14 mouse cellular contexts compared by ENCODE assay signal in genomic region chr13:36283545-36284067, GRCm38 (mm10).
DNase-seq lines count a peak whose midpoint lies in the region; ATAC-seq and TF ChIP-seq lines count a peak whose summit lies in the region.
"Had no signal": no experiment of that assay in that cellular context is flagged by ENCODE, and none has a peak within 500 bp of the region (broad histone marks: within the 10 kb centered on the region; RNA-seq: fewer than 3 reads in every experiment).

No protein-coding gene starts in this region.

- WGBS in liver, adult 2 months = 85% methylated on average over 7 of the region's 7 CpGs
- 78% methylated on average over 7 of the region's 7 CpGs for WGBS in liver, embryonic 11.5 days
- WGBS in forebrain, embryonic 16.5 days = 5% methylated on average over 7 of the region's 7 CpGs
- 17% methylated on average over 7 of the region's 7 CpGs for WGBS in midbrain, embryonic 10.5 days
- WGBS in neural tube, embryonic 14.5 days = 22% methylated on average over 7 of the region's 7 CpGs

- no peaks in the 10 kb centered on the region for H3K4me1 ChIP-seq in liver, adult 2 months (ENCODE audit: control insufficient read depth, insufficient read depth, low read length)
- H3K4me1 ChIP-seq in liver, embryonic 11.5 days (replicated peaks; ENCODE audit: control insufficient read depth, insufficient read depth, low read length) = no peaks in the 10 kb centered on the region
- H3K4me1 ChIP-seq in forebrain, embryonic 16.5 days (replicated peaks; ENCODE audit: control insufficient read depth, insufficient read depth, low read length) = peaks cover 16% of the 10 kb centered on the region
- H3K4me1 ChIP-seq in midbrain, embryonic 10.5 days = peaks cover 36% of the 10 kb centered on the region
- H3K4me1 ChIP-seq in neural tube, embryonic 14.5 days (ENCODE audit: control insufficient read depth, insufficient read depth, low read length) = peaks cover 21% of the 10 kb centered on the region

- no peak for TF ChIP-seq POLR2A in liver, adult 2 months (IDR thresholded peaks at IDR 0.05; ENCODE audit: extremely low read depth, insufficient read depth, low read length)

- no peak overlapping the region for H3K4me2 ChIP-seq in liver, embryonic 11.5 days
- H3K4me2 ChIP-seq in forebrain, embryonic 16.5 days (ENCODE audit: low read length) = no peak overlapping the region
- peak overlapping the region; percentile 9; the same call in 1 of the 2 replicates for H3K4me2 ChIP-seq in neural tube, embryonic 14.5 days (ENCODE audit: low read depth, low read length)

- no peaks in the 10 kb centered on the region for H3K36me3 ChIP-seq in liver, adult 2 months (ENCODE audit: control insufficient read depth, insufficient read depth, low read length)
- no peaks in the 10 kb centered on the region for H3K36me3 ChIP-seq in liver, embryonic 11.5 days (ENCODE audit: control insufficient read depth, insufficient read depth, low read length)
- no peaks in the 10 kb centered on the region for H3K36me3 ChIP-seq in forebrain, embryonic 16.5 days (ENCODE audit: control insufficient read depth, insufficient read depth)
- H3K36me3 ChIP-seq in midbrain, embryonic 10.5 days = no peaks in the 10 kb centered on the region
- no peaks in the 10 kb centered on the region for H3K36me3 ChIP-seq in neural tube, embryonic 14.5 days (ENCODE audit: control insufficient read depth, insufficient read depth, low read length)

- H3K9me3 ChIP-seq in liver, embryonic 11.5 days (ENCODE audit: control insufficient read depth, low read length) = no peaks in the 10 kb centered on the region
- no peaks in the 10 kb centered on the region for H3K9me3 ChIP-seq in forebrain, embryonic 16.5 days (ENCODE audit: control insufficient read depth, low read length)
- no peaks in the 10 kb centered on the region for H3K9me3 ChIP-seq in midbrain, embryonic 10.5 days (replicated peaks)
- H3K9me3 ChIP-seq in neural tube, embryonic 14.5 days (ENCODE audit: control insufficient read depth, low read length) = no peaks in the 10 kb centered on the region
- H3K9me3 ChIP-seq: G1E had no signal

- no peak for ATAC-seq in liver, embryonic 11.5 days (replicated peaks; ENCODE audit: low FRiP score)
- ATAC-seq in forebrain, embryonic 16.5 days = peak; percentile 76
- ATAC-seq in neural tube, embryonic 14.5 days (ENCODE audit: low read depth) = peak; percentile 85

- H3K27me3 ChIP-seq in liver, adult 2 months (ENCODE audit: control insufficient read depth, insufficient read depth, low read length) = no peaks in the 10 kb centered on the region
- no peaks in the 10 kb centered on the region for H3K27me3 ChIP-seq in liver, embryonic 11.5 days (replicated peaks; ENCODE audit: control insufficient read depth, insufficient read depth, low read length)
- no peaks in the 10 kb centered on the region for H3K27me3 ChIP-seq in forebrain, embryonic 16.5 days (replicated peaks; ENCODE audit: control insufficient read depth, insufficient read depth, low read length)
- peaks cover 83% of the 10 kb centered on the region for H3K27me3 ChIP-seq in midbrain, embryonic 10.5 days (ENCODE audit: low read depth, poor library complexity, severe bottlenecking)
- H3K27me3 ChIP-seq in neural tube, embryonic 14.5 days (ENCODE audit: control insufficient read depth, insufficient read depth, low read length) = no peaks in the 10 kb centered on the region

- H3K79me2 ChIP-seq in liver, adult 2 months (ENCODE audit: control insufficient read depth, insufficient read depth, low read length) = no peaks in the 10 kb centered on the region; the same call in 1 of the 2 replicates

- H3K4me3 ChIP-seq in liver, adult 2 months (ENCODE audit: insufficient read depth, low read depth, low read length) = no peak overlapping the region
- H3K4me3 ChIP-seq in liver, embryonic 11.5 days (ENCODE audit: low read depth, low read length) = no peak overlapping the region
- no peak overlapping the region for H3K4me3 ChIP-seq in forebrain, embryonic 16.5 days (replicated peaks; ENCODE audit: low read length)
- peak overlapping the region; percentile 14; the same call in 1 of the 2 replicates for H3K4me3 ChIP-seq in midbrain, embryonic 10.5 days
- H3K4me3 ChIP-seq in neural tube, embryonic 14.5 days (ENCODE audit: low read depth, low read length) = no peak overlapping the region
- H3K4me3 ChIP-seq: heart, adult 2 months; left cerebral cortex, adult 2 months had no signal

- peak; percentile 27 for DNase-seq in liver, adult 2 months (ENCODE audit: extremely low read depth, low read depth, low spot score)
- no peak for DNase-seq in liver, embryonic 11.5 days (ENCODE audit: low spot score)
- no peak for DNase-seq in midbrain, embryonic 10.5 days (ENCODE audit: low spot score)
- no peak for DNase-seq in cerebellum, adult 11 months
- no peak for DNase-seq in adrenal gland, postnatal 36 days
- DNase-seq in adipocyte (ENCODE audit: low spot score) = no peak
- DNase-seq: cerebellum, adult 11-12 months; heart, adult 2 months; heart, postnatal 14 days; liver had no signal

- no peak overlapping the region for H3K27ac ChIP-seq in liver, adult 2 months (replicated peaks; ENCODE audit: insufficient read depth, low read depth, low read length)
- no peak overlapping the region for H3K27ac ChIP-seq in liver, embryonic 11.5 days (ENCODE audit: low read depth, low read length)
- H3K27ac ChIP-seq in forebrain, embryonic 16.5 days (ENCODE audit: low read length) = peak overlapping the region; percentile 86
- H3K27ac ChIP-seq in midbrain, embryonic 10.5 days (replicated peaks) = peak overlapping the region; percentile 74
- H3K27ac ChIP-seq in neural tube, embryonic 14.5 days (ENCODE audit: low read depth, low read length) = peak overlapping the region; percentile 71
- H3K27ac ChIP-seq: heart, adult 2 months; left cerebral cortex, adult 2 months had no signal

- no peak overlapping the region for H3K9ac ChIP-seq in liver, adult 2 months (ENCODE audit: low read depth, low read length)
- H3K9ac ChIP-seq in liver, embryonic 11.5 days (ENCODE audit: low read depth, low read length) = no peak overlapping the region
- no peak overlapping the region for H3K9ac ChIP-seq in forebrain, embryonic 16.5 days (replicated peaks; ENCODE audit: low read depth, low read length)
- 0 out of 2 replicates have a peak overlapping the region, but pooled peaks have one; percentile 13 for H3K9ac ChIP-seq in neural tube, embryonic 14.5 days (replicated peaks; ENCODE audit: low read depth, low read length)

- TF ChIP-seq CTCF in liver, adult 2 months (IDR thresholded peaks at IDR 0.05; ENCODE audit: low read depth, low read length) = no peak

Comparison
In these comparisons a context has a peak if more than half of its experiments do, and no peak if none do; other contexts are left out.
1. H3K27ac ChIP-seq: peak in forebrain, embryonic 16.5 days (single experiment), midbrain, embryonic 10.5 days (single experiment) and neural tube, embryonic 14.5 days (single experiment); none in liver, adult 2 months (single experiment) and liver, embryonic 11.5 days (single experiment).